Comparison of ENCODE assay signal across 26 mouse cellular contexts in the genomic region with DNA sequence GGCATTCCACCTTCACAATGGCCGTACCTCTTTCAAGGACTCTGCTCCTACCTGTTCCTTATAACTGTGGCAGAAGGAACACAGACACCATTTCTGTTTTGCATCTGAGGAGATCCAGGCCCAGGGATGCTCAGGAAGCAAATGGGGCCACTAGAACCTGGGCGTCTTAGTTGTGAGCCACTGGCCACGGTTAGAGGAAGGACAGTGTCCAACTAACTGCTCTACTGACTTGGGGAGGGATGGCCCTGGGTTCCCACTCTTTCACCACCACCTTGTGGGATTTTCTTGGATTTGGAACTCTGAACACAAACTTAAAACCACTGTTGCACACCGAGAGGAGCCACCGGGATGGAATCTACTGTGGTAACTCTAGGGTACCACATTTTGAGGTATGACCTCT.
"Had no signal": no experiment of that assay in that cellular context is flagged by ENCODE, and none has a peak within 500 bp of the region (broad histone marks: within the 10 kb centered on the region; RNA-seq: fewer than 3 reads in every experiment).

No protein-coding gene starts in this region.

- H3K9ac ChIP-seq: embryonic facial prominence, embryonic 12.5 days; embryonic facial prominence, embryonic 13.5 days; embryonic facial prominence, embryonic 15.5 days; forebrain, embryonic 12.5 days; forebrain, embryonic 13.5 days; forebrain, embryonic 15.5 days; forebrain, postnatal 0 days had no signal

- H3K4me1 ChIP-seq: embryonic facial prominence, embryonic 10.5 days; embryonic facial prominence, embryonic 12.5 days; embryonic facial prominence, embryonic 13.5 days; embryonic facial prominence, embryonic 15.5 days; forebrain, embryonic 10.5 days; forebrain, embryonic 12.5 days; forebrain, embryonic 13.5 days; forebrain, embryonic 15.5 days had no signal

- H3K4me3 ChIP-seq: embryonic facial prominence, embryonic 10.5 days; embryonic facial prominence, embryonic 12.5 days; embryonic facial prominence, embryonic 13.5 days; embryonic facial prominence, embryonic 15.5 days; erythroblast, embryonic 14.5 days; forebrain, embryonic 10.5 days; forebrain, embryonic 12.5 days; forebrain, embryonic 13.5 days; forebrain, embryonic 15.5 days; gastrocnemius, adult 2 months; heart, adult 2 months had no signal

- DNase-seq: cerebellum, adult 9-10 months; cerebellum, adult 9-11 months; cerebellum, postnatal 10 days; cerebellum, postnatal 14 days; cerebellum, postnatal 25 days; cerebellum, postnatal 36 days; embryo, embryonic 11 days; forebrain, postnatal 0 days; gastrocnemius, adult 2 months; gastrocnemius, postnatal 10 days; gastrocnemius, postnatal 14 days; gastrocnemius, postnatal 25 days; gastrocnemius, postnatal 36 days; heart, adult 18-20 months; heart, adult 2 months had no signal

- H3K27ac ChIP-seq: embryonic facial prominence, embryonic 10.5 days; embryonic facial prominence, embryonic 12.5 days; embryonic facial prominence, embryonic 13.5 days; embryonic facial prominence, embryonic 15.5 days; forebrain, embryonic 10.5 days; forebrain, embryonic 12.5 days; forebrain, embryonic 13.5 days; forebrain, embryonic 15.5 days; gastrocnemius, adult 2 months; heart, adult 2 months had no signal

- ATAC-seq: forebrain, embryonic 13.5 days; forebrain, embryonic 14.5 days; forebrain, embryonic 15.5 days; forebrain, embryonic 16.5 days; forebrain, postnatal 0 days had no signal

- H3K4me2 ChIP-seq: embryonic facial prominence, embryonic 12.5 days; embryonic facial prominence, embryonic 13.5 days; embryonic facial prominence, embryonic 15.5 days; forebrain, embryonic 12.5 days; forebrain, embryonic 13.5 days; forebrain, embryonic 15.5 days had no signal

- H3K9me3 ChIP-seq: embryonic facial prominence, embryonic 10.5 days; embryonic facial prominence, embryonic 12.5 days; embryonic facial prominence, embryonic 13.5 days; embryonic facial prominence, embryonic 15.5 days; forebrain, embryonic 10.5 days; forebrain, embryonic 12.5 days; forebrain, embryonic 13.5 days; forebrain, embryonic 15.5 days had no signal

- H3K27me3 ChIP-seq: embryonic facial prominence, embryonic 12.5 days; embryonic facial prominence, embryonic 13.5 days; embryonic facial prominence, embryonic 15.5 days; forebrain, embryonic 12.5 days; forebrain, embryonic 13.5 days; forebrain, embryonic 15.5 days had no signal
